Mouse (Mus musculus): ENCODE data around the gene Eras.

Eras gene

DNA sequence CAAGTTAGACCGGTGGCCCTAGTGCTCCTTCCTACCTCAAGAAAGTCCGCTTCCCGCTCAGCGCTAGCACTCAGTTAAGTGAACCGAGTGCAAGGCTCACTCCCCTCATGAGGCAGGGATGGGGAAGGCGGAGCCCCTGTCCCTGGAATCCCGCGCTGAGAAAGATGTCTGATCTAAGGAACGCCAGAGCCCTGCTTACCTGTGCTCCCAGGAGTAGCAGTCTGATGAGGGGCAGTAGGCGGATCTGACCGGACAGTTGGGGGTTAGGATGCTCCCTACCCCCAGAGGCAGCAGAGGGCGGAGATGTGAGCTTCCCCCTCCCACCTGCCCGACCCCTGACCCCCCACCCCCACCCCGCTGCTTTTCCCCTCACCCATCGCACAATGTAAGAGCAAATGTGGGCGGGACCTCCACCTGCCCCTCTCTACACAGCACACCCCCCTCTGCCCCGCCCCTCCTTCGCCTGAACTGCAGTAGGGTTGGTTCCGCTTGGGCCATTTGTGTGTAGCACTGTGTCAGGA, at the start of gene Eras:
Gene Eras (minus strand): TSS at position 338 of the 521 bp plus-strand sequence.
- no peak for DNase-seq (ENCODE audit: low read depth, low spot score)

GRCm38 (mm10) chrX:7977892-7978291, 49.5 kb upstream of the Eras start, which contains the start of gene Gata1:
Gata1 (minus strand) TSS chrX:7978071.
- peak; percentile 62 for DNase-seq (ENCODE audit: low read depth, low spot score)

DNA sequence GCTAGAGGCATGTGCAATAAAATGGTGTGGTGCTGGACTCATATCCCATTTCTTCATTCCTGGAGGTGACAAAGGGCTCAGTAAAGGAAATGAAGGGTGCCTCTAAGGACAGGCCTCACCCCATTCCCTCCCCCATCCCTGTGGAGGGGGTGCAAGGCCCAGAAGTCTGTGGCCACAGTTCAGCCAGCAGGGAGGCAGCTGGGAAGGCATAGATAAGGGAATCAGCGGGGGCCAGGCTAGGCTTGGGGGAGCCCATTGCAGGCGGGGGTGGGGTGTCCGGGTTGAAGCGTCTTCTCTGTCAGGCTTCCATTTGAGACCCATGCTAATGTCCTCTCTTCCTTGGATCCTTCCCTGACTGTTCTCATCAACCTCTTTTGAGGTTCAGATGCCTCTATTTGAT, 42.9 kb upstream of the Eras start:
- DNase-seq (ENCODE audit: low read depth, low spot score), result no peak

GRCm38 (mm10) chrX:7968899-7969298, 40.5 kb upstream of the Eras start:
- no peak for DNase-seq (ENCODE audit: low read depth, low spot score)

DNA sequence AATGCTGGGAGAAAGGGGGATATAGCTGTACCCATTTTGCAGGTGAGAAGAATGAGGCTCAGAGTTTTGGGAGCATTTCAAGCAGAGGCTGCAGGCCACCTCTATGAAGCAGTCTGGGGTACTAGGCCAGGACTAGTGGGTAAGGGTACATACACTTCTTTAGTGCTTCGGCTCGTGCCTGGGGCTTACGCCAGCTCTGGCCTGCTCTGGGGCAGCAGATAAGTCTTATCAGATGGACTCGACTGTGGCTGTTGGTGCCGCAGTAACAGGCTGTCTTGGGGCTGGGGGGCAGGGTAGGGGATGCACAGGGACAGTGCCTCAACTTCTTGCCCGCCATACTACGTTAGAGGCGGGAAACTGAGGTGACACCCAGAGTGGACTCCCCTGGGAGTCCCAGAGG, 39.8 kb upstream of the Eras start:
- no peak for DNase-seq (ENCODE audit: low read depth, low spot score)

DNA sequence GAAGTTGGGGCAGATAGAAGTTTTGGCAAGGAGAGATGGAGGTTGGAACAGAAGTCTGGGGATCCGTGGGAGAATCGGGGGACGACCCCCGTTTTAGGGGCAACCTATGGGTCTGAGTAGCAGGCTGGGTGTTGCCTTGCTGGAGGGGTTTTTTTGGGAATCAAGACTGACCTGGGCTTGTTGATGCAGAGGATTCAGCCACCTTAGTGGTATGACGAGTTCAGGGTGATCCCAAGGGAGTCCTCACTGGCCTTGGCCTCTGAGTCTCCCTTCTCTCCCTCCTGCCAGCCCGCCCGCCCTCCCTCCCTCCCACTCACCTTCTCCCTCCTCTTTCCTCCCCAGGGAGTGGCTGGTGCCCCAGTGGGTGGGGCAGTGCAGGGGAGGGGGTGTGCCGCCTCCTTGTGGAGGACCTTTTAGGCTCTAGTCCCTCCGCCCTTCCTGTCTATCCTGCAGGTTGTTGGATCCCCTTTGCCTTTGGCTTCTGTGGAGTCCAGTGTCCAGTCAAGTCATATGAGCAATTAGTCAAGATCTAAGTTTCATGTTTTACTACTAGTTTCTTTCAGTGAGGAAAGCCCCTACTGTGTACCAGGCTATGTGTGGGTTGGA, 39.3 kb upstream of the Eras start:
- DNase-seq (ENCODE audit: low read depth, low spot score), result no peak

DNA sequence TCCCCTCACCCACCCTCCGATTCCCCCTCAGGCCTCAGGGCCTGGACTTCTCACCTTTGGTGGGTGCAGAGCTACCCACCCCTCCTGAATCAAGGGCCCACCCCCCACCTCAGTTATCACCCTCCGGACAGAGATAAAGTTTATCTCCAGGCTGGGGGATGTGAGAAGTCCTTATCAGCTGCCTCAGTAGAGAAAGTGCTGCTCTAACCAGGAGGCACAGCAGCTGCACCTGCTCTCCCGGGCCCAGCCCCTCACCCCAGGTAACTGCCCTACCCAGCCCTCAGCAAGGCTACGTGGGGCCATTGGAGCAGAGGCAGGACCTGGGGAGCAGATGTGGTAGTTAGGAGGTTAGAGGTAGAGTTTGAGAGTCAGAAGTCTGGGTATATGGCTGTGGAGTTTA, 37.8 kb upstream of the Eras start:
- no peak for DNase-seq (ENCODE audit: low read depth, low spot score)

GRCm38 (mm10) chrX:7963829-7964626, 35.6 kb upstream of the Eras start:
- peak; percentile 67 for DNase-seq (ENCODE audit: low read depth, low spot score)

- no peak for DNase-seq (ENCODE audit: low read depth, low spot score)
These were observed 30.5 kb upstream of the Eras start for GRCm38 (mm10) chrX:7958868-7959267.

DNA sequence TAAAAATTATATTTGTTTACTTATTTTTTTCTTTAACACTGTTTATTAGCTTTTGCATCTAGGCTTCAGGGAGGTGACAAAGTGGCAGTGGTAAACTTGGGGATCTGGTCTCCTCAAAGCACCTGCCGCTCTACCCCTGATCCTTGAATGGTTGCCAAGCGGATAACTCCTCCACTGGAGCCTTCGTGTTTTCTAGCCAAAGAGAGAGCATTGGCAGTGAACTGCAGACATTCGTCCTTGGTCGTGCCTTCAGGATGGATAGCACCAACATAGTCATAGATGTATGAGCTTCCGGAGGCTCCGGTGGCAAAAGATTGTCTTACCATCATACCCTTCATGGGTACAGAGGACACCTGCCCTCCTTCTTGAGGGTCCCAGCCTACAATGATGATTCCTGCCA, 21.7 kb upstream of the Eras start:
- no peak for DNase-seq (ENCODE audit: low read depth, low spot score)

DNA sequence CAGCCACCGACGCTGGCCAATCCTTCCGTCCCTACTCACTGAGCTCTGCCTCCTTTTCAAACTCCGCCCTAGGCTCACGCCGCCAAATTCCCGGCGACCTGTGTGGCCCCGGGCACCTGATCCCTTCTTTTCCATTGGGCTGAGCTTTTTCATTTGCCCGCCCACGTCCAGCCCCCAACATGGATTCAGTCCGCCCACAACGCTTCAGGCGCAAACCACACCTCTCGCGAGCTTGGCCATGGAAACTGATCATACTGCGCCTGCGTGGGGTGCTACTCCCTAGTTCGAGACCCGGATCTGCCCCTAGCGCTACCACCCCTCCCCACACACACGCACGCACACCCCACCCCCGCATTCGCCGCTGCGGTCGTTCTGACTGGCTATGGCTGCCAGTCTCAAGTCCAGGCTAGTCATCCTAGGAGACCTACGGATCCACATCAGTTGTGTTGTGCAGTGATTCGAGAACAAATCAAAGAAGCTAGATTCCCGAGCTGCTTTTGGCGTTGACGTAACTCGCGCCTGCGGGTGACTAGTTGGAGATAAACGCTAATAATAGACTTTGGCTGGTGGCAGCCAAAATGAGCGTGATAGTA, 19.6 kb upstream of the Eras start:
- peak; percentile 92 for DNase-seq (ENCODE audit: low read depth, low spot score)

- DNase-seq (ENCODE audit: low read depth, low spot score), result no peak
These were observed 18.9 kb upstream of the Eras start, which contains the start of gene Hdac6 for GRCm38 (mm10) chrX:7947108-7947899. Hdac6 (minus strand) TSS chrX:7947889.

GRCm38 (mm10) chrX:7945618-7946017, 17.2 kb upstream of the Eras start:
- no peak for DNase-seq (ENCODE audit: low read depth, low spot score)

- DNase-seq (ENCODE audit: low read depth, low spot score), result no peak
These were observed 9.3 kb upstream of the Eras start for GRCm38 (mm10) chrX:7937667-7938066.

DNA sequence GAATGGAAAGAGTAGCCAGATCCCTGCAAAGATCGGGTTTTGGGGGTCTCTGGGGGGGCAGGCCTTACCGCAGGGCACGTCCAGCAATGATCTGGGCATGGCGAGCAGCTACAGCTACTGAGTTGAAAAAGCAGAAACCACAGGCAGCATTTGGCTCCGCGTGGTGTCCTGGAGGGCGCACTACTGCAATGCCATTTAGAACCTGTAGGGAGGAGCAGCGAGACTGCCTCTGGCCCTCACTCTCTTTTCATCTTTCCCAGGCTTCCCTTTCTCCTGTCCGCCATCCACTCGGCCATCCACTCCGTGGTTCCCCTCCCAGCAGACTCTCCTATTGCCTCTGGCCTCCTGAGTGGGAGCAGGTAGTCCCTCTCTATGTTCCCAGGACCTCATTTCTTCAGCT, 8.5 kb upstream of the Eras start:
- DNase-seq (ENCODE audit: low read depth, low spot score), result no peak

DNA sequence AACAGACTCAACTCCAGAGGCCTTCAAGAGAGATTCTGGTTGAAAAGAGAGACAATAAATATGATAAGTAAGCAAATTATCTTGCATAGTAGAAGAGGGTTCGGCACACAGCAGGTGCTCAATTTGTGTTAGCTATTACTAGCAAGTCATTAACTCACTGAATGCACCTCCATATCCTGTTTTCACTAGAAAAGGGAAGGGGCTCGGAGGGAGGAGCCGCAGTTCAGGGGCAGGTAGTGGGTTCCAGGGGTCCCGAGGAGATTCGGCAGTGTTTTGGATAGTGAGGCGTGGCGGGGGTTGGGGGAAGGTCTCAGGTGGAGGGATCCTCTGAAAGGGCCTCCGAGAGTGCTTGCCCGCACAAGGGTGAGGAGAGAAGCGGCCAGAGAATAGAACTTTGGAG, 1.3 kb downstream of the Eras start:
- no peak for DNase-seq (ENCODE audit: low read depth, low spot score)

DNA sequence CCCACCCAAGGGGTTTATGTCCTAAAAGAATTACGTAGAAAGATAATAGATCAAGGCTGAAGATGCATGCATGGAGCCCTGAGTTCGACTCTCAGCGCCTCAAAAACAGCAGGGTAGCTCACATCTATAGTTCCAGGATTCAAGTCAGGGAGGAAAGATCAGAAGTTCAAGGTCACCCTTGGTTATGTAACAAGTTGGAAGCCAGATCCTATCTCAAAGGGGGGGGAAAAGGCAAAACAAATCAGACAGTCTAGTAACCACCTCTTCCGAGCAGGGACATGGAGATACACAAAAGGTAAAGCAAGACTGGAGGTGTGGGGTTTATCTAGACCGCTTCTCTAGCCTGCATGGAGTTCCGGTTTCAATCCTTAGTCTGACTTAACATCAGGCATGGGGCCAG, 2.1 kb downstream of the Eras start:
- no peak for DNase-seq (ENCODE audit: low read depth, low spot score)

- peak; percentile 35 for DNase-seq (ENCODE audit: low read depth, low spot score)
These were observed 6.4 kb downstream of the Eras start for GRCm38 (mm10) chrX:7922032-7922431.

GRCm38 (mm10) chrX:7919601-7920383, 8.6 kb downstream of the Eras start, which contains the start of gene Pcsk1n:
Pcsk1n (plus strand) TSS chrX:7919822.
- DNase-seq (ENCODE audit: low read depth, low spot score), result no peak

GRCm38 (mm10) chrX:7917960-7918359, 10.4 kb downstream of the Eras start:
- DNase-seq (ENCODE audit: low read depth, low spot score), result peak; percentile 11

DNA sequence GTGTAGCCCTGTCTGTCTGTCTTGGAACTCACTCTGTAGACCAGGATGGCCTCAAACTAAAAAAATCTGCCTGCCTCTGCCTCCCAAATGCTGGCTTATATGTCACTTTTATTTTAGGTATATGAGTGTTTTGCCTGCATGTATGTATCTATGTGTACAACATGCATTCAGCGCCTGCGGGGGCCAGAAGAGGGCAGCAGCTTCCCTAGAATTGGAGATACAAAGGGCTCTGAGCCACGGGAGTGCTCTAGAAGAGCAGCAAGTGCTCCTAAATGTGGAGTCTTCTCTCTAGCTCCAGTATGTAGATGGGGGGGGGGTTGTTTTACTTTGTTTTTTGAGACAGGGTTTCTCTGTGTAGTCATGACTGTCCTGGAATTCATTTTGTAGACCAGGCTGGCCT, 12.7 kb downstream of the Eras start:
- peak; percentile 30 for DNase-seq (ENCODE audit: low read depth, low spot score)
